Mouse (Mus musculus): ENCODE data around the gene Sema4c.

DNA sequence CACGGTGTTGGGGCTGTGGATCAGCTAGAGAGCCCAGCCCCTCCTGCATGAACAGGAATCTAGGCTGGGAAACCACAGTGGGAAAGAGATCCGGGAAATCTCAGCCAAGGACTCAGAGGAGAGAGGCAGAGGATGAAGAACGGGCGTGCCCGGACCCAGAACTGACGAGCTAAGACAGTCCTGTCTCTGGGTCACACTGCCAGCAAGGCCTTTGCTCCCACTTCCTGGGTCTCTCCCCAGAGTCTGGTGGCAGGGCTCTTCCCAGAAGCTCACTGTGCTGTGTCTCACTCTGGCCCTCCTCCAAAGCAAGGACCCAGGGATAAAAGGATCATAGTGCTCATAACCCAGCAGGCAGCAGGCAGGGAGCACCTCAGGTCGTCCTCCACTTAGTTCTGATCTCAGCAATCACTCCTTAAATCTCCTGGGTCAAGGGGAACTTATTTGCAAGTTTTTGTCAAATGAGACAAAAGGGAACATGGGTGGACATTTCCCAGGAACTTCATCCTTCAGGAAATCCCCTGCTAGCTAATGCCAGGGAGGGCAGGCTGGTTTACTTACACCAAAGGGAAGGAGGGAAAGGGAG is 11.6 kb upstream of the Sema4c start:
- TF ChIP-seq EP300 (IDR thresholded peaks at IDR 0.05; ENCODE audit: low read depth) (no peak), CTCF (IDR thresholded peaks at IDR 0.05; ENCODE audit: low read depth) (no peak)
